ENCODE assay signal across 10 mouse cellular contexts in the genomic region with DNA sequence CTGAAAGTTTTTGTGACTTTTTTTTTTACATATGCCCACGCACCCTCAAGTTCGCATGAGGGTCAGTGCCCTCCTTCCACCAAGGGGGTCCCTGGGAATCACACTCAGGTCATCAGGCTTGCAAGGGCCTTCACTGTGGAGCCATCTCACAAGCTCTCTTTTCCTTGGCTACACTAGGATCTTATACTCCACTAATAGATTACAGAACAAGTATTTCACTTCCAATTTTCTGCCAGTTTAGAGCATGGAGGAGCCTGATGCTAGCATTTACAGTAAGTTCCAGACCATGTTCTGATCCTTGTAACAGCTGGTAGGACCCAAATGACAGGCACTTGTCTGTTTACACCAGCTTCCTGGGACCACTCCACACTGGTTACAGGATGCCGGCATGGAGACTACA. TPM values are rescaled to one million over a fixed set of nuclear protein-coding genes. Genes with fewer than 3 reads are reported as not detected.
A peak's percentile ranks its signal among the peaks of the same experiment; 100 is the strongest.
DNase-seq lines count a peak whose midpoint lies in the region; ATAC-seq and TF ChIP-seq lines count a peak whose summit lies in the region.
"Had no signal": no experiment of that assay in that cellular context is flagged by ENCODE, and none has a peak within 500 bp of the region (broad histone marks: within the 10 kb centered on the region; RNA-seq: fewer than 3 reads in every experiment).

No protein-coding gene starts in this region.

- H3K27me3 ChIP-seq in forebrain, embryonic 10.5 days (ENCODE audit: poor library complexity, severe bottlenecking) = 0 out of 2 replicates have a peak, but pooled peaks cover 5% of the 10 kb centered on the region
- no peaks in the 10 kb centered on the region for H3K27me3 ChIP-seq in forebrain, embryonic 11.5 days (ENCODE audit: control insufficient read depth, insufficient read depth, low read length)
- H3K27me3 ChIP-seq in forebrain, postnatal 0 days (ENCODE audit: insufficient read depth, low read length) = no peaks in the 10 kb centered on the region
- H3K27me3 ChIP-seq in midbrain, embryonic 12.5 days = 0 out of 2 replicates have a peak, but pooled peaks cover 2% of the 10 kb centered on the region
- no peaks in the 10 kb centered on the region; the same call in 1 of the 2 replicates for H3K27me3 ChIP-seq in thymus, adult 2 months (ENCODE audit: control insufficient read depth, insufficient read depth, low read length)

- no peaks in the 10 kb centered on the region for H3K36me3 ChIP-seq in forebrain, embryonic 10.5 days (replicated peaks)
- no peaks in the 10 kb centered on the region for H3K36me3 ChIP-seq in forebrain, embryonic 11.5 days (ENCODE audit: control insufficient read depth, insufficient read depth, low read length)
- no peaks in the 10 kb centered on the region for H3K36me3 ChIP-seq in forebrain, postnatal 0 days (ENCODE audit: insufficient read depth)
- no peaks in the 10 kb centered on the region for H3K36me3 ChIP-seq in midbrain, embryonic 12.5 days
- no peaks in the 10 kb centered on the region for H3K36me3 ChIP-seq in thymus, adult 2 months (ENCODE audit: control insufficient read depth, insufficient read depth, low read length)
- H3K36me3 ChIP-seq: liver, embryonic 12.5 days had no signal

- H3K27ac ChIP-seq in forebrain, embryonic 10.5 days = peak overlapping the region; percentile 76
- no peak overlapping the region for H3K27ac ChIP-seq in forebrain, embryonic 11.5 days (ENCODE audit: low read depth, low read length)
- H3K27ac ChIP-seq in layer of hippocampus, adult 2 months = peak overlapping the region; percentile 46
- H3K27ac ChIP-seq in forebrain, postnatal 0 days (ENCODE audit: low read depth, low read length) = no peak overlapping the region
- H3K27ac ChIP-seq in midbrain, embryonic 12.5 days (replicated peaks) = peak overlapping the region; percentile 43; the same call in 1 of the 2 replicates
- H3K27ac ChIP-seq in thymus, adult 2 months (ENCODE audit: control insufficient read depth, insufficient read depth, low read length) = no peak overlapping the region
- H3K27ac ChIP-seq: liver, embryonic 12.5 days had no signal

- no peak for TF ChIP-seq POLR2A in thymus, adult 2 months (IDR thresholded peaks at IDR 0.05; ENCODE audit: control insufficient read depth, extremely low read depth, insufficient read depth, low read length, poor library complexity)

- no peak overlapping the region for H3K9ac ChIP-seq in forebrain, embryonic 11.5 days (ENCODE audit: low read length)
- H3K9ac ChIP-seq in forebrain, postnatal 0 days = no peak overlapping the region
- H3K9ac ChIP-seq in midbrain, embryonic 12.5 days (replicated peaks) = 0 out of 2 replicates have a peak overlapping the region, but pooled peaks have one; percentile 24
- H3K9ac ChIP-seq: liver, embryonic 12.5 days had no signal

- WGBS in forebrain, embryonic 10.5 days = 76% methylated on average over 3 of the region's 3 CpGs
- WGBS in forebrain, embryonic 11.5 days = 81% methylated on average over 3 of the region's 3 CpGs
- 63% methylated on average over 3 of the region's 3 CpGs for WGBS in forebrain, postnatal 0 days
- WGBS in midbrain, embryonic 12.5 days = 71% methylated on average over 3 of the region's 3 CpGs
- 82% methylated on average over 3 of the region's 3 CpGs for WGBS in thymus, adult 2 months

- no peak overlapping the region for H3K4me2 ChIP-seq in forebrain, embryonic 11.5 days (ENCODE audit: low read depth, low read length, severe bottlenecking)
- 0 out of 2 replicates have a peak overlapping the region, but pooled peaks have one; percentile 19 for H3K4me2 ChIP-seq in forebrain, postnatal 0 days (ENCODE audit: low read depth)
- H3K4me2 ChIP-seq in midbrain, embryonic 12.5 days (replicated peaks) = peak overlapping the region; percentile 16; the same call in 1 of the 2 replicates

- no peak for ATAC-seq in forebrain, embryonic 11.5 days (replicated peaks; ENCODE audit: low FRiP score)
- ATAC-seq in forebrain, postnatal 0 days = no peak; the same call in 1 of the 2 replicates
- ATAC-seq in midbrain, embryonic 12.5 days (ENCODE audit: low FRiP score, low read depth) = no peak
- ATAC-seq: liver, embryonic 12.5 days had no signal

- H3K4me3 ChIP-seq in forebrain, embryonic 10.5 days = peak overlapping the region; percentile 16
- H3K4me3 ChIP-seq in forebrain, embryonic 11.5 days (ENCODE audit: low read depth, low read length) = no peak overlapping the region
- H3K4me3 ChIP-seq in layer of hippocampus, adult 2 months = no peak overlapping the region
- no peak overlapping the region for H3K4me3 ChIP-seq in forebrain, postnatal 0 days (ENCODE audit: low read depth, low read length)
- H3K4me3 ChIP-seq in midbrain, embryonic 12.5 days = no peak overlapping the region
- no peak overlapping the region for H3K4me3 ChIP-seq in thymus, adult 2 months (ENCODE audit: control insufficient read depth, insufficient read depth, low read length)
- H3K4me3 ChIP-seq: liver, embryonic 12.5 days had no signal

- no peak for TF ChIP-seq CTCF in layer of hippocampus, adult 2 months (conservative IDR thresholded peaks at IDR 0.05)
- TF ChIP-seq CTCF in forebrain, postnatal 0 days (IDR thresholded peaks at IDR 0.05; ENCODE audit: low read depth) = no peak
- TF ChIP-seq CTCF in thymus, adult 2 months (IDR thresholded peaks at IDR 0.05; ENCODE audit: borderline replicate concordance, control insufficient read depth, extremely low read depth, insufficient read depth, low read length, poor library complexity) = no peak

- H3K4me1 ChIP-seq in forebrain, embryonic 10.5 days = peaks cover 8% of the 10 kb centered on the region
- peaks cover 4% of the 10 kb centered on the region; the same call in 1 of the 2 replicates for H3K4me1 ChIP-seq in forebrain, embryonic 11.5 days (replicated peaks; ENCODE audit: control insufficient read depth, insufficient read depth, low read length)
- no peaks in the 10 kb centered on the region for H3K4me1 ChIP-seq in forebrain, postnatal 0 days (ENCODE audit: insufficient read depth)
- H3K4me1 ChIP-seq in midbrain, embryonic 12.5 days = peaks cover 6% of the 10 kb centered on the region; the same call in 1 of the 2 replicates
- no peaks in the 10 kb centered on the region for H3K4me1 ChIP-seq in thymus, adult 2 months (replicated peaks; ENCODE audit: control insufficient read depth, insufficient read depth, low read length)

- peaks cover 7% of the 10 kb centered on the region; the same call in 1 of the 2 replicates for H3K9me3 ChIP-seq in forebrain, embryonic 10.5 days
- H3K9me3 ChIP-seq in forebrain, embryonic 11.5 days (ENCODE audit: control insufficient read depth, low read length) = no peaks in the 10 kb centered on the region
- no peaks in the 10 kb centered on the region for H3K9me3 ChIP-seq in forebrain, postnatal 0 days (ENCODE audit: low read length)
- H3K9me3 ChIP-seq in midbrain, embryonic 12.5 days = no peaks in the 10 kb centered on the region

- DNase-seq in forebrain, embryonic 10.5 days (ENCODE audit: extremely low spot score, low spot score) = no peak
- no peak for DNase-seq in forebrain, embryonic 11.5 days (ENCODE audit: low spot score)
- no peak for DNase-seq in layer of hippocampus, adult 2 months (ENCODE audit: low spot score in 2 of 2)
- DNase-seq in layer of hippocampus, postnatal 36 days = no peak
- DNase-seq in forebrain, postnatal 0 days = no peak
- DNase-seq in layer of hippocampus, adult 9-10 months (ENCODE audit: low spot score) = no peak
- DNase-seq in thymus, adult 2 months = no peak
- DNase-seq: kidney, adult 9 months had no signal

RNA-seq across cellular contexts. Expression of a gene that starts 8.6 kb away (rescaled TPM):
- 2.1 and 2.6 TPM in 2 replicates for polyA plus RNA-seq in forebrain, embryonic 10.5 days (2016; fragmentation: Nextera tagmentation; extraction: Ambion mirVana)
- 1.6 and 2.7 TPM in 2 replicates for polyA plus RNA-seq in forebrain, embryonic 11.5 days (2014; fragmentation: Nextera tagmentation; extraction: Ambion mirVana)
- total RNA-seq in layer of hippocampus, adult 2 months (2021) = 1 to 10 TPM; 4.6 to 6.9 TPM
- 1 to 10 TPM; 5.5 to 6.0 TPM for total RNA-seq in layer of hippocampus, postnatal 36 days (2021)
- 4.0 and 5.8 TPM in 2 replicates for total RNA-seq in forebrain, postnatal 0 days (2014; rRNA removed)
- 7.3 and 7.5 TPM in 2 replicates for polyA plus RNA-seq in forebrain, postnatal 0 days (2015; fragmentation: Nextera tagmentation; extraction: Ambion mirVana)
- polyA plus RNA-seq in midbrain, embryonic 12.5 days (2016; fragmentation: Nextera tagmentation; extraction: Ambion mirVana) = 3.5 and 5.2 TPM in 2 replicates
- polyA plus RNA-seq in thymus, adult 2 months (2012; rRNA removed) = 5.8 and 9.2 TPM in 2 replicates

RNA-seq across cellular contexts. Expression of a gene that starts 18.1 kb away (rescaled TPM):
- polyA plus RNA-seq in forebrain, embryonic 10.5 days (2016; fragmentation: Nextera tagmentation; extraction: Ambion mirVana) = 445 and 454 TPM in 2 replicates
- polyA plus RNA-seq in forebrain, embryonic 11.5 days (2014; fragmentation: Nextera tagmentation; extraction: Ambion mirVana) = 401 and 416 TPM in 2 replicates
- total RNA-seq in layer of hippocampus, adult 2 months (2021) = 100 to 1,000 TPM; 195 to 201 TPM
- 100 to 1,000 TPM; 194 to 206 TPM for total RNA-seq in layer of hippocampus, postnatal 36 days (2021)
- total RNA-seq in forebrain, postnatal 0 days (2014; rRNA removed) = 297 and 350 TPM in 2 replicates
- 350 and 413 TPM in 2 replicates for polyA plus RNA-seq in forebrain, postnatal 0 days (2015; fragmentation: Nextera tagmentation; extraction: Ambion mirVana)
- polyA plus RNA-seq in midbrain, embryonic 12.5 days (2016; fragmentation: Nextera tagmentation; extraction: Ambion mirVana) = 376 and 416 TPM in 2 replicates
- polyA plus RNA-seq in thymus, adult 2 months (2012; rRNA removed) = 144 and 154 TPM in 2 replicates

RNA-seq across cellular contexts. Expression of a gene that starts 48.3 kb away (rescaled TPM):
- polyA plus RNA-seq in forebrain, embryonic 10.5 days (2016; fragmentation: Nextera tagmentation; extraction: Ambion mirVana) = 136 and 140 TPM in 2 replicates
- 140 TPM in 2 replicates for polyA plus RNA-seq in forebrain, embryonic 11.5 days (2014; fragmentation: Nextera tagmentation; extraction: Ambion mirVana)
- 10 to 100 TPM; 85.5 to 86.1 TPM for total RNA-seq in layer of hippocampus, adult 2 months (2021)
- 10 to 100 TPM; 86.9 to 93.2 TPM for total RNA-seq in layer of hippocampus, postnatal 36 days (2021)
- 59.8 and 66.9 TPM in 2 replicates for total RNA-seq in forebrain, postnatal 0 days (2014; rRNA removed)
- 42.8 and 51.5 TPM in 2 replicates for polyA plus RNA-seq in forebrain, postnatal 0 days (2015; fragmentation: Nextera tagmentation; extraction: Ambion mirVana)
- 135 and 136 TPM in 2 replicates for polyA plus RNA-seq in midbrain, embryonic 12.5 days (2016; fragmentation: Nextera tagmentation; extraction: Ambion mirVana)
- polyA plus RNA-seq in thymus, adult 2 months (2012; rRNA removed) = 55.3 and 59.1 TPM in 2 replicates

RNA-seq across cellular contexts. Expression of a gene that starts 48.3 kb away (rescaled TPM):
- polyA plus RNA-seq in forebrain, embryonic 10.5 days (2016; fragmentation: Nextera tagmentation; extraction: Ambion mirVana) = 166 and 168 TPM in 2 replicates
- 149 and 161 TPM in 2 replicates for polyA plus RNA-seq in forebrain, embryonic 11.5 days (2014; fragmentation: Nextera tagmentation; extraction: Ambion mirVana)
- total RNA-seq in layer of hippocampus, adult 2 months (2021) = 10 to 100 TPM; 25.9 to 26.3 TPM
- total RNA-seq in layer of hippocampus, postnatal 36 days (2021) = 10 to 100 TPM; 29.5 to 30.0 TPM
- 33.0 and 46.2 TPM in 2 replicates for total RNA-seq in forebrain, postnatal 0 days (2014; rRNA removed)
- 60.7 and 67.7 TPM in 2 replicates for polyA plus RNA-seq in forebrain, postnatal 0 days (2015; fragmentation: Nextera tagmentation; extraction: Ambion mirVana)
- polyA plus RNA-seq in midbrain, embryonic 12.5 days (2016; fragmentation: Nextera tagmentation; extraction: Ambion mirVana) = 126 and 133 TPM in 2 replicates
- polyA plus RNA-seq in thymus, adult 2 months (2012; rRNA removed) = 16.4 and 16.9 TPM in 2 replicates

Comparison
In these comparisons a context has a peak if more than half of its experiments do, and no peak if none do; other contexts are left out.
1. H3K27ac ChIP-seq: peak in forebrain, embryonic 10.5 days (single experiment), layer of hippocampus, adult 2 months (single experiment) and midbrain, embryonic 12.5 days (single experiment); none in forebrain, embryonic 11.5 days (single experiment), forebrain, postnatal 0 days (single experiment) and thymus, adult 2 months (single experiment).